Mouse (Mus musculus) lung, embryonic 16.5 days (tissue): ENCODE data around the gene Clock. TPM values are rescaled to one million over a fixed set of nuclear protein-coding genes. Genes with fewer than 3 reads are reported as not detected.

ENCODE experiments used
- ATAC-seq: fragments of 200-750 bp; cut with Nextera tagmentation; 2 replicates; pipeline ENCODE4 v1.8.0; 2017; ENCODE audit warnings: low read depth, mild to moderate bottlenecking, moderate library complexity
- H3K27ac ChIP-seq: fragments of 300-500 bp; sonication (generic); 2 replicates; pipeline ENCODE4 v1.5.1; 2014; ENCODE audit warnings: mild to moderate bottlenecking, control low read depth, low read length
- H3K27me3 ChIP-seq: fragments of 300-500 bp; sonication (generic); 2 replicates; pipeline ENCODE4 v1.6.1; 2014; ENCODE audit warnings: low read depth, low read length, mixed read lengths; ENCODE audit not compliant: control insufficient read depth, insufficient read depth
- H3K36me3 ChIP-seq: fragments of 300-500 bp; sonication (generic); 2 replicates; pipeline ENCODE4 v1.6.1; 2014; ENCODE audit warnings: low read length; ENCODE audit not compliant: control insufficient read depth, insufficient read depth
- H3K4me1 ChIP-seq: fragments of 300-500 bp; sonication (generic); replicated peaks from 2 replicates; pipeline ENCODE4 v1.6.1; 2014; ENCODE audit warnings: low read length, mixed read lengths; ENCODE audit not compliant: control insufficient read depth, insufficient read depth
- H3K4me2 ChIP-seq: fragments of 300-500 bp; sonication (generic); 2 replicates; pipeline ENCODE4 v1.6.1; 2014; ENCODE audit warnings: low read depth, low read length, control low read depth
- H3K4me3 ChIP-seq: fragments of 300-500 bp; sonication (generic); 2 replicates; pipeline ENCODE4 v1.5.1; 2014; ENCODE audit warnings: mild to moderate bottlenecking, low read length, control low read depth
- H3K9ac ChIP-seq: fragments of 300-500 bp; sonication (generic); 2 replicates; pipeline ENCODE4 v1.6.1; 2014; ENCODE audit warnings: low read length, control low read depth
- H3K9me3 ChIP-seq: fragments of 300-500 bp; sonication (generic); 2 replicates; pipeline ENCODE4 v1.6.1; 2016; ENCODE audit warnings: low read length; ENCODE audit not compliant: control insufficient read depth
- WGBS: fragments of 180-500 bp; shearing (Covaris S2); extraction: QIAGEN DNeasy Blood & Tissue Kit; methylation state at CpG from one replicate; pipeline ENCODE4 v1.1.7; 2014; 5-methylcytosine and 5-hydroxymethylcytosine counted together
- polyA plus RNA-seq: library from polyadenylated mRNA; unstranded; fragments of >200 nt; fragmentation: Nextera tagmentation; extraction: Ambion mirVana; gene quantifications from 2 replicates; pipeline ENCODE4 v1.2.1, GENCODE M21; 2015

The Clock gene
- polyA plus RNA-seq, 1 experiment from 2014 or later, result 13.9 TPM

DNA sequence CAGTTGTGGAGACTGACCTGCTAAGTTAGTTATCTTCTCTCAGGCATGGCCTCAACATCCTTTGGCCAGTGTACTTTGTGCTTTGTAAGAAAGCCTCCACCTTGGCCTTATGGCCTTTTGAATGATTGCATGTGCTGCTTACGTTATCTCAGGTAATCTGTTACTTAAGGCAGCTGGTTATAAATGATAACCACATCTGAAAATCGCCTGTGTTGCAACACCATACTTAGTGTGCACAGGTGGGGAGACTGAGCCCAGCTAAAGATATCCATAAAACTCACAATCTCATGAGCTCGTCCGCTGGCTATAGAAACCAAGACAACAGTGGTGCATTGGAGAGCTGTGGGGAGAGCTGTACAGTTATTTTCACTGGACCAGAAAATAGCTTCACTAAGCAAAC is 114.0 kb downstream of the Clock start:
- no peaks in the 10 kb centered on the region for H3K9me3 ChIP-seq
- ATAC-seq, result no peak
- peaks cover 7% of the 10 kb centered on the region; the same call in 1 of the 2 replicates for H3K36me3 ChIP-seq
- H3K27me3 ChIP-seq, result no peaks in the 10 kb centered on the region
- H3K9ac ChIP-seq, result no peak overlapping the region
- H3K4me2 ChIP-seq, result no peak overlapping the region
- peaks cover 16% of the 10 kb centered on the region for H3K4me1 ChIP-seq
- H3K27ac ChIP-seq, result no peak overlapping the region
- no peak overlapping the region for H3K4me3 ChIP-seq
- WGBS, result 90% methylated on average over 4 of the region's 4 CpGs

DNA sequence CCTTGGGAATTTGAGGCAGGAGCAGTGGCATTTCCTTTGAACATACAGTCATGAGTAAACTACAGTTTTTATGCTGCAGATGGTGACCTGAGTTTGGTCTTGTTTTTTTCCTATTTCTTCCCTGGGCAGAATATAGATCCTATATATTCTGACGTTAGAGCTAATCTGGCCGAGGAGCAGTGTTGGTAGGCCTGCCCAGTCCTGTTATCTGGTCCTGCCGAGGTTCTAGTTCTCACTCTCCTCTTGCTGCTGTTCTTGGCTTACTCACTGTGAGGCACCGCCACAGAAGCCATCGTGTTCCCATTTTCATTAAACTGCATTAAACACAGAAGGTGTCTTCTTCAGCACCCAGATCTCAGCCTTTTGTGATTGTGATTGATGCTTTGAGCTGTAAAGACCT is 116.7 kb downstream of the Clock start:
- H3K9me3 ChIP-seq, result no peaks in the 10 kb centered on the region
- 76% methylated on average over 5 of the region's 5 CpGs for WGBS
- H3K27ac ChIP-seq, result no peak overlapping the region
- H3K4me2 ChIP-seq, result no peak overlapping the region
- no peaks in the 10 kb centered on the region for H3K27me3 ChIP-seq
- H3K4me1 ChIP-seq, result peaks cover 16% of the 10 kb centered on the region
- ATAC-seq, result no peak
- peaks cover 4% of the 10 kb centered on the region; the same call in 1 of the 2 replicates for H3K36me3 ChIP-seq
- no peak overlapping the region for H3K9ac ChIP-seq
- no peak overlapping the region for H3K4me3 ChIP-seq

DNA sequence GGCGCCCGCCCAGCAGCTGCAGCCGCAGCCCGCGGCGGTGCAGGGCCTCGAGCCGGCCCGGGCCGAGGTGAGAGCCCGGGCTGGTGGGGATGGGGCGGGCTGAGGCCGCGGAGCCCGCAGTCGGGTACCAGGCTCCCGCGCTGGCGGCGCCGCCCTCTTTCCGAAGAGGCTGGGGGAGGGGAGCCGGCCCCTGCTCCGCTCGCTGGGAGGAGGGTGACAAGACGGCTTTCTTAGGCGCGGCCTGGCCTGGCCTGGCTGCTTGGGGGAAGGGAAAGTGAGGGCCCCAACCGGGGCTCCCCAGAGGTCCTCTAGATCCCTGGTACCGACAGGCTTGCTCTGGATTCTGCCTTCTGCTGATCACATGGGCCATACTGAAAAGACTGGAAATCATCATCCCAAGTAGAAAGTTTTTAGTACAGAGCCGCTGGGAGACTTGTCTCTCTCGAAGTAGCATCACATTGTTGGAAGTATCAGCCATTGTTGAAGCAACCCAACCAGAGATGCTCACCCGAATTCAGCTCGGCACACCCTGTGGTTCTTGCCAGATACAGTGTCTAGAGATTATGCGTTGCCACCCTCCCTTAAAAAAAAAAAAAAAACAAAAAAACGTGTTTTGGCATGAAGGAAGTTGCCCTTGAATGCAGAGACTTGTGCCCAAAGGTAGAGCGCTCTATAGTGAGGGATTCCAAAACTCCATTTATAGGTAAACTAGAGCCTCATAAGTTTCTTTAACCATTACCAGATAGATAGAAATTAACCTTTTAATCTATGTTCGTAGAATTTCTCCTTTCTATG is 120.1 kb downstream of the Clock start:
- H3K27ac ChIP-seq, result peak overlapping the region; percentile 97
- H3K36me3 ChIP-seq, result 0 out of 2 replicates have a peak, but pooled peaks cover 2% of the 10 kb centered on the region
- H3K27me3 ChIP-seq, result no peaks in the 10 kb centered on the region
- 4% methylated on average over 32 of the region's 38 CpGs for WGBS
- H3K9me3 ChIP-seq, result no peaks in the 10 kb centered on the region
- peaks cover 18% of the 10 kb centered on the region for H3K4me1 ChIP-seq
- H3K4me2 ChIP-seq, result peak overlapping the region; percentile 86
- H3K4me3 ChIP-seq, result peak overlapping the region; percentile 95
- H3K9ac ChIP-seq, result peak overlapping the region; percentile 94
- peak; percentile 93 for ATAC-seq

DNA sequence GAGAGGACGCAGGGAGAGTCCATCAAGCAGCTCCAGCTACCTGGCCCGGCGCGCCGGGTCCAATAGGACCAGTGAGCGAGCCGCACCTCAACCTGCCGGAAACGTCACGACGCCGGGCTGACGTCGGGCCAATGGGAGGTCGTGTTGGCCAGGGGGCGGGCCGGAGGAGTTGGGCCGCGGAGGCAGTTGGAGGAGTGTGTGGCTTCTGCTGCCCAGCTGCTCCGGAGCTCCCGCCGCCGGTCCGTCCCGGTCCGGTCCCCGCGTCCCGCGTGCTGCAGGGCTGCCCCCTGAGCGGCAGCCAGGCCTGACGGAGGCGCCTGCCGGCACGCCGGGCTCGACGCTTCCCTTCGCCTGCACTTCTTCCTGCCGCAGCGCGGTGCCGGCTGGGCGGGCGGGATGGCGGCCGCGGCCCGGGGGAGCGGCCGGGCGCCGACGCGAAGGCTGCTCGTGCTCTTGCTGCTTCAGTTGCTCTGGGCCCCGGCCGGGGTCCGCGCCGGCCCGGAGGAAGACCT is 120.8 kb downstream of the Clock start, which contains the start of gene Tmem165:
Tmem165 (plus strand) TSS at position 131 of the 512 bp plus-strand sequence.
- under 1% methylated on average over 59 of the region's 62 CpGs for WGBS
- H3K27me3 ChIP-seq, result no peaks in the 10 kb centered on the region
- peaks cover 18% of the 10 kb centered on the region for H3K4me1 ChIP-seq
- no peaks in the 10 kb centered on the region for H3K9me3 ChIP-seq
- H3K4me3 ChIP-seq, result peak within 1 kb of the TSS; percentile 95
- 0 out of 2 replicates have a peak, but pooled peaks cover 2% of the 10 kb centered on the region for H3K36me3 ChIP-seq
- ATAC-seq, result peak; percentile 97
- H3K27ac ChIP-seq, result peak within 1 kb of the TSS; percentile 97
- peak within 1 kb of the TSS; percentile 86 for H3K4me2 ChIP-seq
- peak within 1 kb of the TSS; percentile 94 for H3K9ac ChIP-seq

DNA sequence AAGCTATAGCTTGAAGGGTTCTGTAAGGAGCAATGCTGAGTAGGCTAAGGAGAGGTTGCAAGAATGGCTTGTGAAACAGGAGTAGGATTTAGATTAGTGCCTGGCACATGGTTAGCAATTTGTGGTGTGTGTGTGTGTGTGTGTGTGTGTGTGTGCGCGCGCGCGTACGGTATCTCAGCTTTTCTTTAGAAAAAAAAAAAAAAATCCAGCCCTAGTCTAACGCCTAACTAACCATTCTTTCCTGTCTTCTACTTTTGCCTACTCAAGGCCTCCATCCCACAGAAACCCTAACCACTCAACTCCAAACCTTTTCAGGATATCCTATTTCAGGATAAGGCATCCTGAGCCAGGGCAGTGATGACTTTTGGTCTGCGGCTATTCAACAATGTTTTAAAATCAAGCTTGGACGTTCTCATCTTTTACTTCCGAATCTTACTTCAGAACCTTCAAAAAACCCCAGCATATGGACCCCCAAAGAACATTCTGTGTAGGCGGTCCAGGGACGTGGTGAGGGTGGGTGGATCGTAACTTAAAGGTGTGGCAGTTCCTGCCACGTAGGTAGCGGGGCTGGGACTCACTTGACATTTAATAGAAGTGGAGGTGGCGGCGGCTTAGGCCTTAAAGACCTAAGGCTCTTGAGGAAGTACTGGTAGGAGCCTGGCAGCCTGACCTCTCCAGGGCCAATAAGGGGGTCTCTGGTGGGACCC is 121.4 kb downstream of the Clock start:
- H3K36me3 ChIP-seq, result 0 out of 2 replicates have a peak, but pooled peaks cover 2% of the 10 kb centered on the region
- H3K27ac ChIP-seq, result peak overlapping the region; percentile 97; the same call in 1 of the 2 replicates
- 30% methylated on average over 17 of the region's 17 CpGs for WGBS
- H3K9ac ChIP-seq, result peak overlapping the region; percentile 94
- peaks cover 18% of the 10 kb centered on the region for H3K4me1 ChIP-seq
- H3K4me2 ChIP-seq, result peak overlapping the region; percentile 86
- H3K4me3 ChIP-seq, result peak overlapping the region; percentile 95
- H3K9me3 ChIP-seq, result no peaks in the 10 kb centered on the region
- peak; percentile 31 for ATAC-seq
- no peaks in the 10 kb centered on the region for H3K27me3 ChIP-seq

DNA sequence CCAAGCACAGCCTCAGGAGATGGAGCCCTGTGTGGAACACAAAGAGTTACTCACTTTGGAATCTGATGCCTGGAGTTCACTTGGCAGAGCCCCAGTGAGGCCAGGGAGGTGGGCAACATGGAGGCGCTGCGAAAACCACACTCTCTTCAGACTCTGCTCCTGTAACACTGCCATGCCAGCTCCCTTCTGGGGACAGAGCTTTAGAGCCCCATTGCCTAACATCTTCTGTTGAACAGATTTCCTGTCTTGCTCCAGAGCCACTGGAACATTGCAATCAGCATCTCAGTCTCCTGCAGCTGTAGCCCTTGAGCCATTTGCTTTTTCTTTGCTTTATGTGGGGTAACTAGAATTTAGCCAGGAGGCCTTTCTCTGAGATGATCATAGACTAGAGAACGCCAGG is 122.3 kb downstream of the Clock start:
- no peaks in the 10 kb centered on the region for H3K9me3 ChIP-seq
- H3K4me3 ChIP-seq, result no peak overlapping the region
- H3K36me3 ChIP-seq, result 0 out of 2 replicates have a peak, but pooled peaks cover 2% of the 10 kb centered on the region
- no peak overlapping the region for H3K27ac ChIP-seq
- H3K4me1 ChIP-seq, result peaks cover 18% of the 10 kb centered on the region
- ATAC-seq, result no peak
- H3K9ac ChIP-seq, result no peak overlapping the region
- WGBS, result 43% methylated on average over 3 of the region's 3 CpGs
- no peaks in the 10 kb centered on the region for H3K27me3 ChIP-seq
- no peak overlapping the region for H3K4me2 ChIP-seq

DNA sequence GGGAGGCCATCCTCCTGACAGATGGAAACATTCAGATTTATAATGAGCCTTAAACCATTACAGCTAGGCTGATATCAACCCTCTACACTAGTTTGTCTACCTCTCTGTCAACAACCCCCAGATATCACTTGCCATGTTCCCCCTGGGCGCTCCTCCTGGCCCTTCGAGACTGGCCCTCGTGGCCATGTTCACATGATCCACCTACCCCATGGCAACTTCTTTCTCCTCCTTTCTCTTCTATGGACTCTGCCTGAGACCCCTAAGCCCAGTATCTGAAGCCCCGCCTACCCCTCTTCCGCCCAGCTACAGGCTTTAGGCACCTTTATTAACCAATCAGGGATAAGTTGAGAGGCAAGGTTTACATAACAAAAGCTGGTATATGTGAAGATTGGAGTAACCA is 124.8 kb downstream of the Clock start:
- H3K4me2 ChIP-seq, result no peak overlapping the region
- H3K27me3 ChIP-seq, result no peaks in the 10 kb centered on the region
- no peaks in the 10 kb centered on the region for H3K36me3 ChIP-seq
- WGBS, result 76% methylated on average over 5 of the region's 5 CpGs
- no peak overlapping the region for H3K27ac ChIP-seq
- no peak for ATAC-seq
- H3K4me3 ChIP-seq, result no peak overlapping the region
- H3K9ac ChIP-seq, result no peak overlapping the region
- H3K9me3 ChIP-seq, result no peaks in the 10 kb centered on the region
- peaks cover 13% of the 10 kb centered on the region for H3K4me1 ChIP-seq

DNA sequence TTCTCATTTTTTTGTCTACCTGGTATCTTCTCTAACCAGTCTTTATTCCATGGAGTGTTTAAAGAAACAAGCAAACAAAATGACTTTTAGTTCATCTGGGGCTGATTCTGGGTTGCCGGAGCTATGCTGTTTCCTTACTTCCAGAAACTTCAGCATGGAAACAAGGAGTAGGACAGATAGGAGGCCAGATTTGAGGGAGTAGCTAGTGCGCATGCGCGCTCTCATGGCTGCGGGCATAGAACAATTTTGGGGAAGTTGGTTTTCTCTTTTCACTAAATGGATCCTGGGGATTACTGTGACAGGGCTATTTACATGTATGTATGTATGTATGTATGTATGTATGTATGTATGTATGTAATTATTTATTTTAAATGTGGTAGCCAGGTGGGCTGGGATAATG is 125.4 kb downstream of the Clock start:
- H3K27ac ChIP-seq, result no peak overlapping the region
- H3K4me1 ChIP-seq, result peaks cover 13% of the 10 kb centered on the region
- H3K4me2 ChIP-seq, result no peak overlapping the region
- ATAC-seq, result no peak
- H3K9me3 ChIP-seq, result no peaks in the 10 kb centered on the region
- H3K4me3 ChIP-seq, result no peak overlapping the region
- WGBS, result 90% methylated on average over 5 of the region's 5 CpGs
- H3K36me3 ChIP-seq, result no peaks in the 10 kb centered on the region
- H3K27me3 ChIP-seq, result no peaks in the 10 kb centered on the region
- H3K9ac ChIP-seq, result no peak overlapping the region

DNA sequence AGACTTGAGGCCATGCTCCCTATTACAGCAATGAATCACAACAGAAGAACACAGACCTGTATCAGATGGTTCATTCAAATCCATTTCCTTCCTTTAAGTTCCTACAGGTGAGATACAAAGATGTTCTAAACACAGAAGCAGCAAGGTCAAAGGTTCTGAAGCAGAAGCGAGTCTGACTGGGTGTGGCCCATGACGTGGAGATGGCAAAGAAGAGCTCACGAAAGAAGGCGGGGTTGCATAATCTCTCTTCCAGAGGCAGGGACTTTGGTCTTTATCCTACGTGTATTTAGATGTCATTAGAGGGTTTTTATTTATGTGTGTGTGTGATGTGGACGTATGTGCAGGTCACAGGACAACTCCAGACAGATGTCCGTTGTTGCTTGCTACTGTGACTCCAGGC is 126.9 kb downstream of the Clock start:
- ATAC-seq, result no peak
- Histone ChIP-seq H3K36me3 (no peaks in the 10 kb centered on the region), H3K4me3 (no peak overlapping the region), H3K9ac (no peak overlapping the region), H3K9me3 (no peaks in the 10 kb centered on the region), H3K4me1 (peaks cover 11% of the 10 kb centered on the region), H3K4me2 (no peak overlapping the region), H3K27ac (no peak overlapping the region), H3K27me3 (no peaks in the 10 kb centered on the region)
- WGBS, result 71% methylated on average over 7 of the region's 7 CpGs
